ENCODE assay signal across 23 mouse cellular contexts in genomic region chr3:38871291-38871690, GRCm38 (mm10). TPM values are rescaled to one million over a fixed set of nuclear protein-coding genes. Genes with fewer than 3 reads are reported as not detected.
DNase-seq lines count a peak whose midpoint lies in the region; ATAC-seq and TF ChIP-seq lines count a peak whose summit lies in the region.
"Had no signal": no experiment of that assay in that cellular context is flagged by ENCODE, and none has a peak within 500 bp of the region (broad histone marks: within the 10 kb centered on the region; RNA-seq: fewer than 3 reads in every experiment).

No protein-coding gene starts in this region.

- WGBS in lung, postnatal 0 days, result 40% methylated on average over 2 of the region's 2 CpGs

- no peaks in the 10 kb centered on the region for H3K36me3 ChIP-seq in lung, postnatal 0 days (ENCODE audit: insufficient read depth, low read length)
- H3K36me3 ChIP-seq: hindbrain, embryonic 10.5 days; hindbrain, embryonic 13.5 days had no signal

- no peak overlapping the region for H3K4me2 ChIP-seq in lung, postnatal 0 days (replicated peaks; ENCODE audit: low read depth, low read length)
- H3K4me2 ChIP-seq: heart, embryonic 11.5 days; hindbrain, embryonic 13.5 days had no signal

- no peak for TF ChIP-seq EP300 in lung, postnatal 0 days (IDR thresholded peaks at IDR 0.05)

- DNase-seq in lung, postnatal 0 days (ENCODE audit: low spot score), result peak; percentile 35
- no peak for DNase-seq in lung, postnatal 10 days
- peak; percentile 19 for DNase-seq in NIH3T3 (ENCODE audit: low read depth)
- peak; percentile 95 for DNase-seq in fat pad, adult 2 months (ENCODE audit: extremely low read depth, low read depth, low spot score)
- no peak for DNase-seq in layer of hippocampus, adult 18-20 months (ENCODE audit: low spot score in 2 of 2)
- no peak for DNase-seq in frontal cortex, postnatal 25 days (ENCODE audit: low spot score in 2 of 2)
- DNase-seq: adrenal gland, adult 8-10 months; adrenal gland, postnatal 36 days; cerebellum, adult 18-20 months; cerebellum, adult 9-10 months; cerebellum, postnatal 14 days; forebrain, postnatal 0 days; gastrocnemius, postnatal 25 days; heart, adult 2 months had no signal

- H3K9me3 ChIP-seq in lung, postnatal 0 days (ENCODE audit: low read length), result no peaks in the 10 kb centered on the region
- H3K9me3 ChIP-seq: hindbrain, embryonic 10.5 days; hindbrain, embryonic 13.5 days had no signal

- no peak overlapping the region for H3K9ac ChIP-seq in lung, postnatal 0 days (replicated peaks; ENCODE audit: low read depth)
- H3K9ac ChIP-seq: forebrain, postnatal 0 days; hindbrain, embryonic 13.5 days had no signal

- no peak; the same call in 1 of the 2 replicates for ATAC-seq in lung, postnatal 0 days
- ATAC-seq: forebrain, embryonic 14.5 days; forebrain, postnatal 0 days; hindbrain, postnatal 0 days; inflammation-experienced regulatory T-cells, adult 6 months; intestine, postnatal 0 days; Patski had no signal

- no peaks in the 10 kb centered on the region for H3K4me1 ChIP-seq in lung, postnatal 0 days (ENCODE audit: insufficient read depth, low read depth, low read length)
- H3K4me1 ChIP-seq: hindbrain, embryonic 13.5 days had no signal

- TF ChIP-seq CTCF in lung, postnatal 0 days (IDR thresholded peaks at IDR 0.05), result no peak

- no peak overlapping the region for H3K4me3 ChIP-seq in lung, postnatal 0 days (ENCODE audit: low read depth, low read length)
- H3K4me3 ChIP-seq: heart, adult 2 months; hindbrain, embryonic 10.5 days; hindbrain, embryonic 13.5 days had no signal

- no peaks in the 10 kb centered on the region for H3K27me3 ChIP-seq in lung, postnatal 0 days (replicated peaks; ENCODE audit: insufficient read depth, low read length)
- H3K27me3 ChIP-seq: hindbrain, embryonic 13.5 days had no signal

- H3K27ac ChIP-seq in lung, postnatal 0 days (ENCODE audit: low read length), result no peak overlapping the region
- H3K27ac ChIP-seq: heart, adult 2 months; hindbrain, embryonic 10.5 days; hindbrain, embryonic 13.5 days; hindbrain, postnatal 0 days had no signal

RNA-seq across cellular contexts. Expression of gene Fat4, which starts 15.4 kb away (rescaled TPM):
- 3.3 and 3.5 TPM in 2 replicates for polyA plus RNA-seq in lung, postnatal 0 days (2015; fragmentation: Nextera tagmentation; extraction: Ambion mirVana)
- total RNA-seq in layer of hippocampus, adult 18-20 months (2021), result 10 to 100 TPM; 24.1 to 28.5 TPM
- total RNA-seq: granulocyte monocyte progenitor cell, adult 5-6 weeks had no signal

Comparison
In these comparisons a context has a peak if more than half of its experiments do, and no peak if none do; other contexts are left out.
1. DNase-seq: peak in lung, postnatal 0 days (single experiment), NIH3T3 (single experiment) and fat pad, adult 2 months (single experiment); none in lung, postnatal 10 days (single experiment), layer of hippocampus, adult 18-20 months (0 of 2) and frontal cortex, postnatal 25 days (0 of 2).